Mouse (Mus musculus): ENCODE data around the gene A3galt2.

A3galt2 gene

GRCm38 (mm10) chr4:128755064-128755463, at the start of gene A3galt2:
Gene A3galt2 (plus strand): TSS chr4:128755364.
- no peak for DNase-seq (ENCODE audit: low read depth in 1 of 2, low spot score in 2 of 2)

GRCm38 (mm10) chr4:128706626-128707025, 48.5 kb upstream of the A3galt2 start:
- no peak for DNase-seq (ENCODE audit: low read depth in 1 of 2, low spot score in 2 of 2)

- no peak for DNase-seq (ENCODE audit: low read depth in 1 of 2, low spot score in 2 of 2)
Measured at GRCm38 (mm10) chr4:128707384-128707783, 47.8 kb upstream of the A3galt2 start.

GRCm38 (mm10) chr4:128709061-128709780, 45.9 kb upstream of the A3galt2 start:
- no peak for DNase-seq (ENCODE audit: low read depth in 1 of 2, low spot score in 2 of 2)

GRCm38 (mm10) chr4:128709781-128710166, 45.4 kb upstream of the A3galt2 start:
- DNase-seq (ENCODE audit: low read depth in 1 of 2, low spot score in 2 of 2), result no peak

GRCm38 (mm10) chr4:128710286-128710685, 44.9 kb upstream of the A3galt2 start:
- DNase-seq (ENCODE audit: low read depth in 1 of 2, low spot score in 2 of 2), result no peak

- DNase-seq (ENCODE audit: low read depth in 1 of 2, low spot score in 2 of 2), result no peak
Measured at GRCm38 (mm10) chr4:128710800-128711199, 44.4 kb upstream of the A3galt2 start.

- peak; percentile 71 to 81 for DNase-seq (ENCODE audit: low read depth in 1 of 2, low spot score in 2 of 2)
Measured at GRCm38 (mm10) chr4:128711455-128712135, 43.6 kb upstream of the A3galt2 start.

- DNase-seq (ENCODE audit: low read depth in 1 of 2, low spot score in 2 of 2), result no peak
Measured at GRCm38 (mm10) chr4:128712136-128712655, 43.0 kb upstream of the A3galt2 start.

GRCm38 (mm10) chr4:128712941-128713340, 42.2 kb upstream of the A3galt2 start:
- DNase-seq (ENCODE audit: low read depth in 1 of 2, low spot score in 2 of 2), result no peak

- DNase-seq (ENCODE audit: low read depth in 1 of 2, low spot score in 2 of 2), result no peak
Measured at GRCm38 (mm10) chr4:128715241-128716204, 39.6 kb upstream of the A3galt2 start.

- DNase-seq (ENCODE audit: low read depth in 1 of 2, low spot score in 2 of 2), result no peak
Measured at GRCm38 (mm10) chr4:128716279-128716678, 38.9 kb upstream of the A3galt2 start.

GRCm38 (mm10) chr4:128716731-128717130, 38.4 kb upstream of the A3galt2 start:
- DNase-seq (ENCODE audit: low read depth in 1 of 2, low spot score in 2 of 2), result no peak

- no peak for DNase-seq (ENCODE audit: low read depth in 1 of 2, low spot score in 2 of 2)
Measured at GRCm38 (mm10) chr4:128720110-128720509, 35.1 kb upstream of the A3galt2 start.

GRCm38 (mm10) chr4:128721061-128721648, 34.0 kb upstream of the A3galt2 start:
- no peak for DNase-seq (ENCODE audit: low read depth in 1 of 2, low spot score in 2 of 2)

- DNase-seq (ENCODE audit: low read depth in 1 of 2, low spot score in 2 of 2), result no peak
Measured at GRCm38 (mm10) chr4:128721761-128722160, 33.4 kb upstream of the A3galt2 start.

- DNase-seq (ENCODE audit: low read depth in 1 of 2, low spot score in 2 of 2), result no peak
Measured at GRCm38 (mm10) chr4:128722932-128723331, 32.2 kb upstream of the A3galt2 start.

GRCm38 (mm10) chr4:128723431-128723830, 31.7 kb upstream of the A3galt2 start:
- no peak for DNase-seq (ENCODE audit: low read depth in 1 of 2, low spot score in 2 of 2)

- no peak for DNase-seq (ENCODE audit: low read depth in 1 of 2, low spot score in 2 of 2)
Measured at GRCm38 (mm10) chr4:128724059-128724458, 31.1 kb upstream of the A3galt2 start.

- peak in 1 of 2 experiments; percentile 57 for DNase-seq (ENCODE audit: low read depth in 1 of 2, low spot score in 2 of 2)
Measured at GRCm38 (mm10) chr4:128727019-128727720, 28.0 kb upstream of the A3galt2 start.
